Mouse (Mus musculus) neural tube, embryonic 15.5 days (tissue): ENCODE results near the gene Yy1. TPM values are rescaled to one million over a fixed set of nuclear protein-coding genes. Genes with fewer than 3 reads are reported as not detected.
"Not testable (repeated sequence)": the region's sequence is repeated elsewhere in the genome, so short reads cannot be mapped to it uniquely, and the experiment has no call there.

Source experiments
- ATAC-seq: fragments of 200-750 bp; cut with Nextera tagmentation; 2 replicates; pipeline ENCODE4 v1.8.0; 2017; ENCODE audit warnings: mild to moderate bottlenecking, moderate TSS enrichment, moderate library complexity; ENCODE audit not compliant: low FRiP score
- H3K27ac ChIP-seq: fragments of 300-500 bp; sonication (generic); replicated peaks from 2 replicates; pipeline ENCODE4 v1.5.1; 2015; ENCODE audit warnings: mild to moderate bottlenecking, inconsistent platforms
- H3K27me3 ChIP-seq: fragments of 300-500 bp; sonication (generic); replicated peaks from 2 replicates; pipeline ENCODE4 v1.6.1; 2015; ENCODE audit warnings: inconsistent platforms
- H3K36me3 ChIP-seq: fragments of 300-500 bp; sonication (generic); 2 replicates; pipeline ENCODE4 v1.6.1; 2015; ENCODE audit warnings: inconsistent platforms
- H3K4me1 ChIP-seq: fragments of 300-500 bp; sonication (generic); 2 replicates; pipeline ENCODE4 v1.6.1; 2015; ENCODE audit warnings: inconsistent platforms
- H3K4me2 ChIP-seq: fragments of 300-500 bp; sonication (generic); 2 replicates; pipeline ENCODE4 v1.6.1; 2015; ENCODE audit warnings: inconsistent platforms, mild to moderate bottlenecking, moderate library complexity
- H3K4me3 ChIP-seq: fragments of 300-500 bp; sonication (generic); replicated peaks from 2 replicates; pipeline ENCODE4 v1.5.1; 2015; ENCODE audit warnings: mild to moderate bottlenecking, inconsistent platforms
- H3K9ac ChIP-seq: fragments of 300-500 bp; sonication (generic); replicated peaks from 2 replicates; pipeline ENCODE4 v1.6.1; 2015; ENCODE audit warnings: mild to moderate bottlenecking, inconsistent platforms
- H3K9me3 ChIP-seq: fragments of 300-500 bp; sonication (generic); replicated peaks from 2 replicates; pipeline ENCODE4 v1.6.1; 2016; ENCODE audit warnings: inconsistent platforms
- WGBS: fragments of 180-500 bp; shearing (Covaris S2); methylation state at CpG from one replicate; pipeline ENCODE4 v1.1.7; 2015; ENCODE audit warnings: mixed read lengths; 5-methylcytosine and 5-hydroxymethylcytosine counted together
- polyA plus RNA-seq: library from polyadenylated mRNA; unstranded; fragments of >200 nt; fragmentation: Nextera tagmentation; extraction: Ambion mirVana; gene quantifications from 2 replicates; pipeline ENCODE4 v1.2.1, GENCODE M21; 2015

The Yy1 gene
- polyA plus RNA-seq, 1 experiment from 2014 or later: 10.2 TPM

- not testable (repeated sequence) for ATAC-seq, H3K9ac ChIP-seq, H3K27ac ChIP-seq, H3K4me2 ChIP-seq, H3K4me1 ChIP-seq, H3K9me3 ChIP-seq, H3K27me3 ChIP-seq, H3K4me3 ChIP-seq
- peaks cover 16% of the 10 kb centered on the region for H3K36me3 ChIP-seq
- WGBS: 91% methylated on average over 3 of the region's 3 CpGs
These were observed 55.3 kb downstream of the Yy1 start for GRCm38 (mm10) chr12:108848033-108848432.

GRCm38 (mm10) chr12:108849488-108850022 is 56.8 kb downstream of the Yy1 start:
- H3K4me2 ChIP-seq: no peak overlapping the region
- H3K9ac ChIP-seq: no peak overlapping the region
- peaks cover 7% of the 10 kb centered on the region for H3K4me1 ChIP-seq
- no peak overlapping the region for H3K27ac ChIP-seq
- WGBS: 75% methylated on average over 4 of the region's 4 CpGs
- peaks cover 10% of the 10 kb centered on the region for H3K36me3 ChIP-seq
- H3K9me3 ChIP-seq: no peaks in the 10 kb centered on the region
- ATAC-seq: no peak
- H3K4me3 ChIP-seq: no peak overlapping the region
- H3K27me3 ChIP-seq: no peaks in the 10 kb centered on the region

GRCm38 (mm10) chr12:108850129-108850528 is 57.4 kb downstream of the Yy1 start:
- Histone ChIP-seq H3K27me3 (no peaks in the 10 kb centered on the region), H3K4me3 (no peak overlapping the region), H3K4me2 (no peak overlapping the region), H3K27ac (no peak overlapping the region), H3K9me3 (no peaks in the 10 kb centered on the region), H3K9ac (no peak overlapping the region), H3K36me3 (peaks cover 4% of the 10 kb centered on the region), H3K4me1 (peaks cover 7% of the 10 kb centered on the region)
- no peak for ATAC-seq
- 66% methylated on average over 8 of the region's 8 CpGs for WGBS

- Histone ChIP-seq H3K9me3 (no peaks in the 10 kb centered on the region), H3K4me2 (no peak overlapping the region), H3K9ac (no peak overlapping the region), H3K36me3 (no peaks in the 10 kb centered on the region), H3K27ac (no peak overlapping the region), H3K27me3 (no peaks in the 10 kb centered on the region), H3K4me3 (no peak overlapping the region), H3K4me1 (peaks cover 7% of the 10 kb centered on the region)
- ATAC-seq: no peak
- WGBS: 88% methylated on average over 8 of the region's 8 CpGs
These were observed 58.1 kb downstream of the Yy1 start for GRCm38 (mm10) chr12:108850886-108851285.

GRCm38 (mm10) chr12:108852822-108853221 is 60.0 kb downstream of the Yy1 start:
- Histone ChIP-seq H3K9ac (no peak overlapping the region), H3K27ac (no peak overlapping the region), H3K36me3 (no peaks in the 10 kb centered on the region), H3K4me1 (peaks cover 7% of the 10 kb centered on the region), H3K9me3 (no peaks in the 10 kb centered on the region), H3K27me3 (no peaks in the 10 kb centered on the region), H3K4me3 (no peak overlapping the region), H3K4me2 (no peak overlapping the region)
- WGBS: 91% methylated on average over 8 of the region's 8 CpGs
- ATAC-seq: no peak

- Histone ChIP-seq H3K36me3 (peaks cover 8% of the 10 kb centered on the region), H3K27me3 (no peaks in the 10 kb centered on the region), H3K9me3 (no peaks in the 10 kb centered on the region), H3K9ac (no peak overlapping the region), H3K27ac (no peak overlapping the region), H3K4me1 (peaks cover 7% of the 10 kb centered on the region), H3K4me2 (no peak overlapping the region), H3K4me3 (no peak overlapping the region)
- ATAC-seq: no peak
- WGBS: 93% methylated on average over 10 of the region's 10 CpGs
These were observed 62.3 kb downstream of the Yy1 start for GRCm38 (mm10) chr12:108855081-108855480.

DNA sequence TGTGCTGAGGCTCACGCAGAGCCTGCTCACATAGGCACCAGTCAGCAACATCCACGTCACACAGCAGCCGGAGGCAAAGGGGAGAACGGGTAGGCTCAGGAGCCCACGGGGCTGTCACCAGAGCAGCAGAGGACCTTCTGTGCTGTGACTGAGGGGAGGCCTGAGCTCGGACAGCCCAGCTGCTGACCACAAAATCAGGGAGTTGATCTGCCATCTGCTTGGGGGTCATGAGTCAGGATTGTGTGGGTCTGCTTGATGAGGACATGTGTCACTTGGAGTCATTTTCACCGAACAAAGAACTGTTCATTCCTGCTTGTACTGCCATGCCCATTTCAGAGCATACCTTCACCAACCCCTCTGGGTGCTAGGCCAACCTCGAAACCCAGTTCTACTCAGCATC is 63.4 kb downstream of the Yy1 start:
- Histone ChIP-seq H3K4me3 (no peak overlapping the region), H3K9ac (no peak overlapping the region), H3K4me1 (no peaks in the 10 kb centered on the region), H3K27ac (no peak overlapping the region), H3K36me3 (peaks cover 19% of the 10 kb centered on the region), H3K9me3 (no peaks in the 10 kb centered on the region), H3K27me3 (no peaks in the 10 kb centered on the region), H3K4me2 (no peak overlapping the region)
- WGBS: 87% methylated on average over 8 of the region's 8 CpGs
- ATAC-seq: no peak

- no peak overlapping the region for H3K27ac ChIP-seq
- no peak overlapping the region for H3K9ac ChIP-seq
- no peaks in the 10 kb centered on the region for H3K4me1 ChIP-seq
- peaks cover 26% of the 10 kb centered on the region for H3K36me3 ChIP-seq
- WGBS: 89% methylated on average over 7 of the region's 7 CpGs
- H3K27me3 ChIP-seq: no peaks in the 10 kb centered on the region
- no peak overlapping the region for H3K4me2 ChIP-seq
- no peak for ATAC-seq
- H3K9me3 ChIP-seq: no peaks in the 10 kb centered on the region
- H3K4me3 ChIP-seq: no peak overlapping the region
These were observed 64.3 kb downstream of the Yy1 start for GRCm38 (mm10) chr12:108857109-108857508.

DNA sequence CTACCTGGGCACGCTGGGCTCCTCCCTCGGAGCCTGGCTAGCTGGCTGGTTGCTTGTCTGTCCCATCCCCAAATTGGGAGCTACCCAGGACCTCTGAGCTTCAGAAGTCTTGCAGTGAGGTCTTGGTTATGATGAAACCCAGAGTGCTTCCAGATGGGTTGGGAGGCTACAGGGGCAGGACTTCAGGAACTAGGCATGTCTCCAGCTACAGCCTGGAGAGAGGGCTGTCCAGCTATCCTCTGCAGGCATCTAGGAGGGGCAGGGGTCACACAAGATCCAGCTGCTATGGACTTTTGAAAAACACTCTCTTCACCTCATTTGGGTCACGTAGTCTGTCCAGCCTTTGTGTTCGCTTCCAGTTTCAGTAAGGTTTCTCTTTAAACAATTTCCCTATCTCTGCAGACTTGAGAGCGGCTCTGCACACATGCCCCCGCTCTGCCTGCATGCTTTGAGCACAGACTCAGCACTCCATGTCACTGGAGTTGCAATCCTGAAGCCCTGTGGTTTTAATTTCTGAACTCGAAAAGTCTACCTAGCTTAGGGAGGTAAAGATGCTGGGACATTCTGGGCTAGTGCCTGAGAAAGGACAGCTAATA is 64.9 kb downstream of the Yy1 start:
- WGBS: 89% methylated on average over 7 of the region's 7 CpGs
- Histone ChIP-seq H3K4me1 (no peaks in the 10 kb centered on the region), H3K4me2 (no peak overlapping the region), H3K9me3 (no peaks in the 10 kb centered on the region), H3K36me3 (peaks cover 32% of the 10 kb centered on the region), H3K27ac (no peak overlapping the region), H3K27me3 (no peaks in the 10 kb centered on the region), H3K9ac (no peak overlapping the region), H3K4me3 (no peak overlapping the region)
- ATAC-seq: no peak

- Histone ChIP-seq H3K4me2 (no peak overlapping the region), H3K36me3 (peaks cover 40% of the 10 kb centered on the region), H3K4me1 (no peaks in the 10 kb centered on the region), H3K9me3 (no peaks in the 10 kb centered on the region), H3K4me3 (no peak overlapping the region), H3K27ac (no peak overlapping the region), H3K27me3 (no peaks in the 10 kb centered on the region), H3K9ac (no peak overlapping the region)
- no peak for ATAC-seq
- 88% methylated on average over 5 of the region's 5 CpGs for WGBS
These were observed 65.7 kb downstream of the Yy1 start for GRCm38 (mm10) chr12:108858486-108858885.

- Histone ChIP-seq H3K4me2 (no peak overlapping the region), H3K27ac (no peak overlapping the region), H3K4me1 (no peaks in the 10 kb centered on the region), H3K36me3 (peaks cover 96% of the 10 kb centered on the region), H3K9me3 (no peaks in the 10 kb centered on the region), H3K4me3 (no peak overlapping the region), H3K27me3 (no peaks in the 10 kb centered on the region), H3K9ac (no peak overlapping the region)
- 90% methylated on average over 6 of the region's 6 CpGs for WGBS
- no peak for ATAC-seq
These were observed 72.3 kb downstream of the Yy1 start for GRCm38 (mm10) chr12:108865007-108865494.

DNA sequence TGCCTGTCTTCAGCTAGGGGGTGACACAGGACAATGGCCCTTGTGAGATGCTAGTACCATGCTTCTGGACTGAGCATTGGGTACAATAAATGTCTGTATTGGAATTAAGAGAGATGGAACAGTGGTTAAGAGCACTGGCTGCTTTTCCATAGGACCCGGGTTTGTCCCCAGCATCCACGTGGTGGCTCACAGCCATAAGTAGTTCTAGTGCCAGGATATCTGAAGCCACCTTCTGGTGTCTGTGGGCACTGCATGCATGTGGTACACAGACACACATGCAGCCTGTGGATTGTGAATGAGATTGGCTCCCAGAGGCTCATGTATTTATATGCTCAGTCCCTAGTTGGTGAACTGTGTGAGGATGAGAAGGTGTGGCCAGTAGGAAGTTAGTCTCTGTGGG is 76.8 kb downstream of the Yy1 start:
- no peak for ATAC-seq
- H3K4me3 ChIP-seq: no peak overlapping the region
- no peaks in the 10 kb centered on the region for H3K27me3 ChIP-seq
- no peak overlapping the region for H3K27ac ChIP-seq
- WGBS: 85% methylated on average over 2 of the region's 2 CpGs
- no peaks in the 10 kb centered on the region for H3K4me1 ChIP-seq
- no peak overlapping the region for H3K4me2 ChIP-seq
- H3K36me3 ChIP-seq: peaks cover 91% of the 10 kb centered on the region
- no peaks in the 10 kb centered on the region for H3K9me3 ChIP-seq
- H3K9ac ChIP-seq: no peak overlapping the region
